Comparison of ENCODE assay signal across 21 mouse cellular contexts in the genomic region with DNA sequence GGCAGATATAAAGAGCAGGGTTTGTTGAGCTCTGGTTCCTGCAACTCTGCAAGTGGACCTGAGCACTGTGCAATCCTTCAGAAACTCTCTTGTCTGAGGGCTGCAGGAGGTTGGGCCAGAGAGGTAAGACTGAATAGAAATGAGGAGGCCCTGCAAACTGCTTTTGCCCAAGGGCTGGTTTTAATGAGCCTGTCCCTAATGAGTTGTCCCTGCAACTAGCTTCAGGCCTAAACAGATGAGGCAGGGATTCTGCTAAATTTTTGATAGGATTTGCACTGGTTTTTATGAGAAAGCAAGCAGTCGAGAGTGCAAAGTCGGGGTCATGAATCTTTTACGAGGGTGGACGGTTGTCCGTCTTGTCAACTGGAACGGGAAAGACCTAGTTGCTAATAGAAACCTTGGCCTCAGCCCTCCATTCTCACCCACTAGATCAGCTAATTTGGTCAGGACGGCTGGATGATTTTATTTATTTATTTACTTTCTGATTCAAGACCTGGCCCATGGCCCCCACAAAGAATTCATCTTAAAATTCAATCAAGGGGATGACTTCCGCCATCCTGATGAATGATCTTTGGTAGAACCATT.
DNase-seq lines count a peak whose midpoint lies in the region; ATAC-seq lines count a peak whose summit lies in the region.
"Had no signal": no experiment of that assay in that cellular context is flagged by ENCODE, and none has a peak within 500 bp of the region (broad histone marks: within the 10 kb centered on the region; RNA-seq: fewer than 3 reads in every experiment).

No protein-coding gene starts in this region.

- no peak for DNase-seq in hindbrain, embryonic 10.5 days (ENCODE audit: low spot score)
- DNase-seq in forelimb bud, embryonic 11.5 days (ENCODE audit: low read depth, low spot score) = peak; percentile 32
- no peak for DNase-seq in T-cell, adult 2 months (ENCODE audit: low spot score)
- no peak for DNase-seq in natural killer cell, adult 2 months (ENCODE audit: low spot score in 2 of 2)
- DNase-seq: adrenal gland, adult 2 months; cerebellum, postnatal 10 days; gastrocnemius, postnatal 25 days; kidney, adult 18-20 months; kidney, postnatal 14 days; layer of hippocampus, postnatal 36 days; liver, postnatal 0 days; right cerebral cortex, postnatal 14 days; spleen, adult 18-20 months; thymus, postnatal 25 days had no signal

- no peak for ATAC-seq in hindbrain, embryonic 13.5 days (ENCODE audit: low FRiP score)
- 0 out of 2 replicates have a peak, but pooled peaks have one; percentile 48 for ATAC-seq in limb, embryonic 13.5 days (ENCODE audit: low FRiP score, low read depth)
- ATAC-seq in neural tube, embryonic 15.5 days (ENCODE audit: low FRiP score) = 0 out of 2 replicates have a peak, but pooled peaks have one; percentile 25
- ATAC-seq: liver, postnatal 0 days had no signal

- H3K4me2 ChIP-seq in hindbrain, embryonic 13.5 days = no peak overlapping the region
- no peak overlapping the region for H3K4me2 ChIP-seq in limb, embryonic 13.5 days (replicated peaks)
- H3K4me2 ChIP-seq in neural tube, embryonic 15.5 days = no peak overlapping the region
- H3K4me2 ChIP-seq: embryonic facial prominence, embryonic 13.5 days; heart, embryonic 15.5 days had no signal

- peak overlapping the region; percentile 84 for H3K27ac ChIP-seq in hindbrain, embryonic 13.5 days
- H3K27ac ChIP-seq in hindbrain, embryonic 10.5 days = no peak overlapping the region
- H3K27ac ChIP-seq in limb, embryonic 13.5 days = no peak overlapping the region
- peak overlapping the region; percentile 77 for H3K27ac ChIP-seq in neural tube, embryonic 15.5 days (replicated peaks)
- H3K27ac ChIP-seq: embryonic facial prominence, embryonic 13.5 days; heart, embryonic 15.5 days; layer of hippocampus, adult 2 months had no signal

- WGBS in hindbrain, embryonic 13.5 days = 52% methylated on average over 8 of the region's 8 CpGs
- 80% methylated on average over 8 of the region's 8 CpGs for WGBS in hindbrain, embryonic 10.5 days
- WGBS in limb, embryonic 13.5 days = 34% methylated on average over 8 of the region's 8 CpGs
- 39% methylated on average over 8 of the region's 8 CpGs for WGBS in neural tube, embryonic 15.5 days

- H3K9me3 ChIP-seq in hindbrain, embryonic 13.5 days = no peaks in the 10 kb centered on the region
- H3K9me3 ChIP-seq in hindbrain, embryonic 10.5 days = no peaks in the 10 kb centered on the region
- H3K9me3 ChIP-seq in limb, embryonic 13.5 days = no peaks in the 10 kb centered on the region
- H3K9me3 ChIP-seq in neural tube, embryonic 15.5 days (replicated peaks) = no peaks in the 10 kb centered on the region
- H3K9me3 ChIP-seq: embryonic facial prominence, embryonic 13.5 days; heart, embryonic 15.5 days had no signal

- H3K9ac ChIP-seq in hindbrain, embryonic 13.5 days = no peak overlapping the region
- no peak overlapping the region for H3K9ac ChIP-seq in limb, embryonic 13.5 days
- no peak overlapping the region for H3K9ac ChIP-seq in neural tube, embryonic 15.5 days (replicated peaks)
- H3K9ac ChIP-seq: embryonic facial prominence, embryonic 13.5 days; heart, embryonic 15.5 days; liver, postnatal 0 days had no signal

- H3K27me3 ChIP-seq in hindbrain, embryonic 13.5 days = no peaks in the 10 kb centered on the region
- no peaks in the 10 kb centered on the region for H3K27me3 ChIP-seq in hindbrain, embryonic 10.5 days (ENCODE audit: insufficient read depth, poor library complexity, severe bottlenecking)
- H3K27me3 ChIP-seq in limb, embryonic 13.5 days = no peaks in the 10 kb centered on the region
- no peaks in the 10 kb centered on the region for H3K27me3 ChIP-seq in neural tube, embryonic 15.5 days (replicated peaks)
- H3K27me3 ChIP-seq: embryonic facial prominence, embryonic 13.5 days; heart, embryonic 15.5 days; megakaryocyte, embryonic 14.5 days had no signal

- H3K36me3 ChIP-seq in hindbrain, embryonic 13.5 days = no peaks in the 10 kb centered on the region
- no peaks in the 10 kb centered on the region for H3K36me3 ChIP-seq in hindbrain, embryonic 10.5 days
- no peaks in the 10 kb centered on the region for H3K36me3 ChIP-seq in limb, embryonic 13.5 days
- H3K36me3 ChIP-seq in neural tube, embryonic 15.5 days = no peaks in the 10 kb centered on the region
- H3K36me3 ChIP-seq: embryonic facial prominence, embryonic 13.5 days; heart, embryonic 15.5 days had no signal

- H3K4me1 ChIP-seq in hindbrain, embryonic 13.5 days (replicated peaks) = peaks cover 36% of the 10 kb centered on the region
- H3K4me1 ChIP-seq in hindbrain, embryonic 10.5 days (replicated peaks) = peaks cover 3% of the 10 kb centered on the region; the same call in 1 of the 2 replicates
- peaks cover 9% of the 10 kb centered on the region for H3K4me1 ChIP-seq in limb, embryonic 13.5 days
- H3K4me1 ChIP-seq in neural tube, embryonic 15.5 days = peaks cover 35% of the 10 kb centered on the region
- H3K4me1 ChIP-seq: embryonic facial prominence, embryonic 13.5 days; megakaryocyte, embryonic 14.5 days had no signal

- H3K4me3 ChIP-seq in hindbrain, embryonic 13.5 days = no peak overlapping the region
- H3K4me3 ChIP-seq in hindbrain, embryonic 10.5 days = no peak overlapping the region
- no peak overlapping the region for H3K4me3 ChIP-seq in limb, embryonic 13.5 days
- H3K4me3 ChIP-seq in neural tube, embryonic 15.5 days (replicated peaks) = no peak overlapping the region
- H3K4me3 ChIP-seq: embryonic facial prominence, embryonic 13.5 days; heart, embryonic 15.5 days; layer of hippocampus, adult 2 months; megakaryocyte, embryonic 14.5 days had no signal

Comparison
In these comparisons a context has a peak if more than half of its experiments do, and no peak if none do; other contexts are left out.
1. H3K27ac ChIP-seq: peak in hindbrain, embryonic 13.5 days (single experiment) and neural tube, embryonic 15.5 days (single experiment); none in hindbrain, embryonic 10.5 days (single experiment) and limb, embryonic 13.5 days (single experiment).